Mouse (Mus musculus): Measurements from ENCODE around the gene Ddx60. TPM values are rescaled to one million over a fixed set of nuclear protein-coding genes. Genes with fewer than 3 reads are reported as not detected.
"Not testable (repeated sequence)": the region's sequence is repeated elsewhere in the genome, so short reads cannot be mapped to it uniquely, and the experiment has no call there.

Ddx60 gene
- polyA plus RNA-seq, 1 experiment from 2014 or later, result 0.55 TPM

DNA sequence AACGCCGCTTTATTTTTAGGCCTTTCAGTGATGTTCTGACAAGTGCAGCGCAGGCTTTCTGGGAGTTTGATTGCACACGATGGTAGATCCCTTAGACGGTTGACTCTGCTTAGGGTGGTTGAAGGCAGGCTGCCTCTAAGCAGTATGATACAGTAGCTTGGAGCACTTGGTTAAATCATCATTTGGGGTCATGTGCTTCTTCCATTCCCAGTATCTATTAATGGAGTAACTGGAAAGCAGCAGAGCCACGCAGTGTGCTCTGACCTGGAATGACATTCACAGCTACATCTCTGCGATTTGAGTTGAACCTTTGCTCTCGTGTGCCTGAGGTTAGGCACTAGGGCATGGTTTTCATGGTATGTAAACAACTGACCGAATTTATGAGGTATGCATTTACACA, 13.9 kb upstream of the Ddx60 start:
- Histone ChIP-seq H3K4me3 (ENCODE audit: low read length) (no peak overlapping the region), H3K9ac (ENCODE audit: low read length) (no peak overlapping the region), H3K27me3 (ENCODE audit: control insufficient read depth, insufficient read depth, low read depth, low read length) (no peaks in the 10 kb centered on the region), H3K9me3 (ENCODE audit: control insufficient read depth, low read length) (no peaks in the 10 kb centered on the region), H3K4me1 (replicated peaks; ENCODE audit: control insufficient read depth, insufficient read depth, low read length) (no peaks in the 10 kb centered on the region), H3K36me3 (ENCODE audit: control insufficient read depth, insufficient read depth, low read length) (no peaks in the 10 kb centered on the region), H3K4me2 (ENCODE audit: low read depth, low read length) (no peak overlapping the region), H3K27ac (ENCODE audit: low read length) (no peak overlapping the region)
- WGBS, result 59% methylated on average over 9 of the region's 9 CpGs
- ATAC-seq (ENCODE audit: low read depth), result no peak

DNA sequence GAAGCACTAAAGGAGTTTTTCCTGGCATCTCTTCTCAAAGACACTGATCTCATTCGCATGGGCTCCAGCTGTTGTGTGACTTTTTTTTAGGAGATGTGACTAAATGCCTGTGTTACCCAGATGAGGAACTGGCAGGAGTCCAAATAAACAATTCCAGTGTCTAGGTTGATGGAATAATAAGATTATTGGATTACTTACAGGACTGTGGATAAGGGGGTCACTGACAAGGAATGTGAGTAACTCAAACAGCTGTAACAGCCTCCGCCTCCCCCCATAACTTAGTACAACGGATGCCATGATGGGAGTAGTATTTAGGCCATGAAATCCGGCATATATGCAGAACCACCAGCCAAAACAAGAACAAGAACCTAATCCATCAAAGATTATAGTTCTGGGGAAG, 10.6 kb upstream of the Ddx60 start:
- Histone ChIP-seq H3K36me3 (ENCODE audit: control insufficient read depth, insufficient read depth, low read length) (no peaks in the 10 kb centered on the region), H3K27me3 (ENCODE audit: control insufficient read depth, insufficient read depth, low read depth, low read length) (no peaks in the 10 kb centered on the region), H3K9ac (ENCODE audit: low read length) (no peak overlapping the region), H3K4me2 (ENCODE audit: low read depth, low read length) (no peak overlapping the region), H3K4me3 (ENCODE audit: low read length) (no peak overlapping the region), H3K9me3 (ENCODE audit: control insufficient read depth, low read length) (no peaks in the 10 kb centered on the region), H3K27ac (ENCODE audit: low read length) (no peak overlapping the region), H3K4me1 (replicated peaks; ENCODE audit: control insufficient read depth, insufficient read depth, low read length) (no peaks in the 10 kb centered on the region)
- WGBS, result 54% methylated on average over 4 of the region's 4 CpGs
- no peak for ATAC-seq (ENCODE audit: low read depth)

- no peaks in the 10 kb centered on the region for H3K27me3 ChIP-seq (ENCODE audit: control insufficient read depth, insufficient read depth, low read depth, low read length)
- H3K4me1 ChIP-seq (replicated peaks; ENCODE audit: control insufficient read depth, insufficient read depth, low read length), result no peaks in the 10 kb centered on the region
- no peaks in the 10 kb centered on the region for H3K9me3 ChIP-seq (ENCODE audit: control insufficient read depth, low read length)
- H3K27ac ChIP-seq (ENCODE audit: low read length), result no peak overlapping the region
- ATAC-seq (ENCODE audit: low read depth), result no peak
- H3K4me2 ChIP-seq (ENCODE audit: low read depth, low read length), result no peak overlapping the region
- 83% methylated on average over 2 of the region's 2 CpGs for WGBS
- no peaks in the 10 kb centered on the region for H3K36me3 ChIP-seq (ENCODE audit: control insufficient read depth, insufficient read depth, low read length)
- no peak overlapping the region for H3K4me3 ChIP-seq (ENCODE audit: low read length)
- H3K9ac ChIP-seq (ENCODE audit: low read length), result no peak overlapping the region
Measured at GRCm38 (mm10) chr8:61919145-61919788, 8.6 kb upstream of the Ddx60 start.

DNA sequence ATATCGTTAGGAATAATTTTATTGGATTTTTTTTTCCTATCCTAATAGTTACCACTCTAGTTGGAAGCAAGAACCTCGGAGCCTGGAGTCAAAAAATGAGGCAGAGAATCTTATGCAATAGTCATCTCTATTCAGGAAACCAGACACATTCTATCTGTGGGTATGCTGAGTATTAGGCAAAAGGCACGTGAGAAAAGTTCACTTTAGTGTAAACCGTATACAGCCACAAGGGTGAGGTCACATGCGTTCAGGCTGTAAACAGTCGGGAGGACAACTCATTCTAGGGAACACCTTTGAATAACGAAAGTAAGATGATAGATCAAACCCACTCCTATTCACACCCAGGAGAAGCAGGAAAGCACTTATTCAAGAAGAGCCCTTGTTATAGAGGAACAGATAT, 7.5 kb upstream of the Ddx60 start:
- H3K4me2 ChIP-seq (ENCODE audit: low read depth, low read length), result no peak overlapping the region
- no peak for ATAC-seq (ENCODE audit: low read depth)
- H3K9me3 ChIP-seq (ENCODE audit: control insufficient read depth, low read length), result no peaks in the 10 kb centered on the region
- no peaks in the 10 kb centered on the region for H3K27me3 ChIP-seq (ENCODE audit: control insufficient read depth, insufficient read depth, low read depth, low read length)
- H3K4me3 ChIP-seq (ENCODE audit: low read length), result no peak overlapping the region
- no peak overlapping the region for H3K27ac ChIP-seq (ENCODE audit: low read length)
- 54% methylated on average over 7 of the region's 7 CpGs for WGBS
- no peaks in the 10 kb centered on the region for H3K36me3 ChIP-seq (ENCODE audit: control insufficient read depth, insufficient read depth, low read length)
- no peaks in the 10 kb centered on the region for H3K4me1 ChIP-seq (replicated peaks; ENCODE audit: control insufficient read depth, insufficient read depth, low read length)
- H3K9ac ChIP-seq (ENCODE audit: low read length), result no peak overlapping the region

- H3K4me1 ChIP-seq (replicated peaks; ENCODE audit: control insufficient read depth, insufficient read depth, low read length), result no peaks in the 10 kb centered on the region
- no peak for ATAC-seq (ENCODE audit: low read depth)
- 68% methylated on average over 10 of the region's 10 CpGs for WGBS
- H3K36me3 ChIP-seq (ENCODE audit: control insufficient read depth, insufficient read depth, low read length), result no peaks in the 10 kb centered on the region
- no peak overlapping the region for H3K4me2 ChIP-seq (ENCODE audit: low read depth, low read length)
- H3K9me3 ChIP-seq (ENCODE audit: control insufficient read depth, low read length), result no peaks in the 10 kb centered on the region
- H3K9ac ChIP-seq (ENCODE audit: low read length), result no peak overlapping the region
- no peak overlapping the region for H3K4me3 ChIP-seq (ENCODE audit: low read length)
- no peak overlapping the region for H3K27ac ChIP-seq (ENCODE audit: low read length)
- H3K27me3 ChIP-seq (ENCODE audit: control insufficient read depth, insufficient read depth, low read depth, low read length), result no peaks in the 10 kb centered on the region
Measured at GRCm38 (mm10) chr8:61921454-61922054, 6.3 kb upstream of the Ddx60 start.

GRCm38 (mm10) chr8:61924518-61924917, 3.4 kb upstream of the Ddx60 start:
- 77% methylated on average over 1 of the region's 1 CpGs for WGBS

GRCm38 (mm10) chr8:61933243-61933642, 5.4 kb downstream of the Ddx60 start:
- Histone ChIP-seq H3K27me3 (ENCODE audit: control insufficient read depth, insufficient read depth, low read depth, low read length) (no peaks in the 10 kb centered on the region), H3K4me3 (ENCODE audit: low read length) (no peak overlapping the region), H3K36me3 (ENCODE audit: control insufficient read depth, insufficient read depth, low read length) (no peaks in the 10 kb centered on the region), H3K4me2 (ENCODE audit: low read depth, low read length) (no peak overlapping the region), H3K27ac (ENCODE audit: low read length) (no peak overlapping the region), H3K9ac (ENCODE audit: low read length) (no peak overlapping the region), H3K4me1 (replicated peaks; ENCODE audit: control insufficient read depth, insufficient read depth, low read length) (no peaks in the 10 kb centered on the region), H3K9me3 (ENCODE audit: control insufficient read depth, low read length) (no peaks in the 10 kb centered on the region)
- WGBS, result 1% methylated on average over 2 of the region's 2 CpGs
- ATAC-seq (ENCODE audit: low read depth), result no peak

More at GRCm38 (mm10) chr8:61924518-61924917, 3.4 kb upstream of the Ddx60 start:
- no peaks in the 10 kb centered on the region for H3K9me3 ChIP-seq (ENCODE audit: control insufficient read depth, low read length)
- H3K27me3 ChIP-seq (ENCODE audit: control insufficient read depth, insufficient read depth, low read depth, low read length), result no peaks in the 10 kb centered on the region
- H3K27ac ChIP-seq (ENCODE audit: low read length), result no peak overlapping the region
- H3K9ac ChIP-seq (ENCODE audit: low read length), result no peak overlapping the region
- no peak overlapping the region for H3K4me3 ChIP-seq (ENCODE audit: low read length)
- no peak for ATAC-seq (ENCODE audit: low read depth)
- H3K36me3 ChIP-seq (ENCODE audit: control insufficient read depth, insufficient read depth, low read length), result no peaks in the 10 kb centered on the region
- H3K4me2 ChIP-seq (ENCODE audit: low read depth, low read length), result no peak overlapping the region
- H3K4me1 ChIP-seq (replicated peaks; ENCODE audit: control insufficient read depth, insufficient read depth, low read length), result no peaks in the 10 kb centered on the region

DNA sequence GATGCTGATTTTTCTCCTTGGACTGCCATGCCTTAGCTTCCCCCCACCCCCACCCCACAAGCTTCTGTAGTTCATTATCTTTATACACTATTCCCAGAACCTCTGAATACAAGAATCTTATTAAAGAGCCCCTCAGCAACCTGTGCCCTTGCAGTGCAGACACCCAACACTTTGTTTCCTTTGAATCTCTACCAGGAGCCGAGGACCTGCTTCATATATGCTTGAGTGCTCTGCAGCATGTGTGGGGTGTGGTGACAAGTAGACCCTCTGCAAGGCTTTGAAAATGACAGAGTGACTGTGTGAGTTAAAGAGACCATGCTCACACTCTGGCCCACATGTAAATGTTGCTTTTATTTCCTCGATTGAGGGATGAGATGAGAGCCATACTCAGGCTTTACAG, 9.7 kb downstream of the Ddx60 start:
- Histone ChIP-seq H3K27me3 (ENCODE audit: control insufficient read depth, insufficient read depth, low read depth, low read length) (no peaks in the 10 kb centered on the region), H3K4me3 (ENCODE audit: low read length) (no peak overlapping the region), H3K36me3 (ENCODE audit: control insufficient read depth, insufficient read depth, low read length) (no peaks in the 10 kb centered on the region), H3K27ac (ENCODE audit: low read length) (no peak overlapping the region), H3K9ac (ENCODE audit: low read length) (no peak overlapping the region), H3K9me3 (ENCODE audit: control insufficient read depth, low read length) (no peaks in the 10 kb centered on the region), H3K4me2 (ENCODE audit: low read depth, low read length) (no peak overlapping the region), H3K4me1 (replicated peaks; ENCODE audit: control insufficient read depth, insufficient read depth, low read length) (no peaks in the 10 kb centered on the region)
- ATAC-seq (ENCODE audit: low read depth), result no peak
- 56% methylated on average over 2 of the region's 2 CpGs for WGBS

- H3K27me3 ChIP-seq (ENCODE audit: control insufficient read depth, insufficient read depth, low read depth, low read length); H3K4me1 ChIP-seq (replicated peaks; ENCODE audit: control insufficient read depth, insufficient read depth, low read length); H3K9me3 ChIP-seq (ENCODE audit: control insufficient read depth, low read length); H3K4me3 ChIP-seq (ENCODE audit: low read length); H3K9ac ChIP-seq (ENCODE audit: low read length); H3K36me3 ChIP-seq (ENCODE audit: control insufficient read depth, insufficient read depth, low read length); H3K27ac ChIP-seq (ENCODE audit: low read length); ATAC-seq (ENCODE audit: low read depth); H3K4me2 ChIP-seq (ENCODE audit: low read depth, low read length): not testable (repeated sequence)
- 67% methylated on average over 4 of the region's 4 CpGs for WGBS
Measured at GRCm38 (mm10) chr8:61964591-61965375, 36.9 kb downstream of the Ddx60 start.
